Mouse (Mus musculus) bone marrow macrophage, adult 2 months (primary cell): Measurements from ENCODE around the gene Pcyt1a.

Source experiments
- CTCF ChIP-seq: IDR thresholded peaks from 2 replicates; pipeline ENCODE4 v1.5.1; 2012; ENCODE audit warnings: low read depth, mild to moderate bottlenecking, low read length, moderate library complexity
- POLR2A ChIP-seq: IDR thresholded peaks from 2 replicates; pipeline ENCODE4 v1.6.1; 2012; ENCODE audit warnings: mild to moderate bottlenecking, low read depth, low read length, borderline replicate concordance

DNA sequence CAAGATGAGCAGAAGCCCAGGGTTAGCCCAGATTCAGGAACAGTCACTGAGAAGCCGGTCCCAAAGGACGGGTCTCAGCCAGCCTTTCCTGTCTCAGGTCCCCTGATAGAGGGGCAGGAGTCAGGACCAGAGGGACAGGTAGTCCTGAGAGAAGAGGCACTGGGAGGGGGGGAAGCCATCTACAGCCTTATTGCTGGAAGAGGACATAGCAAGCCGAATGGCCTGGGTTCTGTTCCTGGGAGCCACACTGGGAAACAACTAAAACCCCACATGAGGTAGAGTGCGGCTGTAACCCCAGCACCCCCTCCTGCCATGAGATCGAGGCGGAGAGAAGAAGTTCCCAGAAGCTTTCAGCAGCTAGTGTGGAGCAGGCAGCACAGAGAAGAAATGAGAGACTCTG is 83.2 kb downstream of the Pcyt1a start:
- TF ChIP-seq CTCF: no peak
- no peak for TF ChIP-seq POLR2A
